Mouse (Mus musculus) lung, postnatal 0 days (tissue): ENCODE data around the gene Ripk1.

Source experiments
- CTCF ChIP-seq: IDR thresholded peaks from 2 replicates; pipeline ENCODE4 v1.5.1; 2016; ENCODE audit warnings: antibody characterized with exemption, mild to moderate bottlenecking
- EP300 ChIP-seq: IDR thresholded peaks from 2 replicates; pipeline ENCODE4 v1.6.1; 2016; ENCODE audit warnings: antibody characterized with exemption, mild to moderate bottlenecking, control low read depth

GRCm38 (mm10) chr13:34047526-34047925 is 45.4 kb downstream of the Ripk1 start:
- TF ChIP-seq CTCF (no peak), EP300 (no peak)
